Mouse (Mus musculus) embryonic facial prominence, embryonic 15.5 days (tissue): ENCODE results near the gene Ptpn7. TPM values are rescaled to one million over a fixed set of nuclear protein-coding genes. Genes with fewer than 3 reads are reported as not detected.
"Not testable (repeated sequence)": the region's sequence is repeated elsewhere in the genome, so short reads cannot be mapped to it uniquely, and the experiment has no call there.

ENCODE experiments used
- ATAC-seq: fragments of 200-750 bp; cut with Nextera tagmentation; 2 replicates; pipeline ENCODE4 v1.8.0; 2017; ENCODE audit warnings: low read depth, moderate TSS enrichment; ENCODE audit not compliant: insufficient number of reproducible peaks, low FRiP score, low TSS enrichment
- H3K27ac ChIP-seq: fragments of 300-500 bp; sonication (generic); replicated peaks from 2 replicates; pipeline ENCODE4 v1.5.1; 2015; ENCODE audit warnings: mild to moderate bottlenecking, inconsistent platforms
- H3K27me3 ChIP-seq: fragments of 300-500 bp; sonication (generic); 2 replicates; pipeline ENCODE4 v1.6.1; 2015; ENCODE audit warnings: inconsistent platforms
- H3K36me3 ChIP-seq: fragments of 300-500 bp; sonication (generic); 2 replicates; pipeline ENCODE4 v1.6.1; 2015; ENCODE audit warnings: mild to moderate bottlenecking, inconsistent platforms
- H3K4me1 ChIP-seq: fragments of 300-500 bp; sonication (generic); 2 replicates; pipeline ENCODE4 v1.6.1; 2015; ENCODE audit warnings: inconsistent platforms
- H3K4me2 ChIP-seq: fragments of 300-500 bp; sonication (generic); replicated peaks from 2 replicates; pipeline ENCODE4 v1.6.1; 2015; ENCODE audit warnings: mild to moderate bottlenecking, inconsistent platforms
- H3K4me3 ChIP-seq: fragments of 300-500 bp; sonication (generic); replicated peaks from 2 replicates; pipeline ENCODE4 v1.5.1; 2015; ENCODE audit warnings: mild to moderate bottlenecking, inconsistent platforms
- H3K9ac ChIP-seq: fragments of 300-500 bp; sonication (generic); 2 replicates; pipeline ENCODE4 v1.6.1; 2015; ENCODE audit warnings: inconsistent platforms
- H3K9me3 ChIP-seq: fragments of 300-500 bp; sonication (generic); replicated peaks from 2 replicates; pipeline ENCODE4 v1.6.1; 2016; ENCODE audit warnings: inconsistent platforms
- WGBS: fragments of 180-500 bp; shearing (Covaris S2); methylation state at CpG from one replicate; pipeline ENCODE4 v1.1.7; 2015; 5-methylcytosine and 5-hydroxymethylcytosine counted together
- polyA plus RNA-seq: library from polyadenylated mRNA; unstranded; fragments of >200 nt; fragmentation: Nextera tagmentation; extraction: Ambion mirVana; gene quantifications from 2 replicates; pipeline ENCODE4 v1.2.1, GENCODE M21; 2015

Ptpn7 gene
- polyA plus RNA-seq, 1 experiment from 2014 or later, result 2.6 TPM

GRCm38 (mm10) chr1:135177724-135178123, 45.2 kb downstream of the Ptpn7 start:
- Histone ChIP-seq H3K27ac (no peak overlapping the region), H3K4me2 (no peak overlapping the region), H3K36me3 (no peaks in the 10 kb centered on the region), H3K4me1 (0 out of 2 replicates have a peak, but pooled peaks cover 3% of the 10 kb centered on the region), H3K27me3 (no peaks in the 10 kb centered on the region), H3K9ac (no peak overlapping the region), H3K4me3 (no peak overlapping the region), H3K9me3 (no peaks in the 10 kb centered on the region)
- 79% methylated on average over 3 of the region's 3 CpGs for WGBS
- ATAC-seq, result no peak

DNA sequence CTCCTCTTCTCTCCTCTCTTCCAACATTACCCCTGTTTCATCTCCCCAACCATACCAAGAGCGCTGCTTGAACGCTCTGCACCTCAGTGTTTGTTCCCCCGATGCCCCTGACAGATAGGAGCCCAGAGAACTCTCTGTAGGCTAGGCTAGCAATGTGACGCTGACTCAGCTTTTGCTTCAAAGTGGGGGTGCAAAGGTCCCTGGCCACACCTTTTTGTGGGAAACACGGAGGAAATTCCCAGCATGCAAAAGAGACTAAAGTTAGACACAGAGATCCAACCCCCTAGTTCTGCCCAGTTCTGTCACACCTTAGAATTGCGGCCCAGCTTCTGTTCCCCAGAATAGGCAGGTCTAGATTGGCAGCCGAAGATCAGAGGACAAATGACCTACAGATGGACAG, 46.4 kb downstream of the Ptpn7 start:
- no peak for ATAC-seq
- H3K36me3 ChIP-seq, result no peaks in the 10 kb centered on the region
- H3K4me3 ChIP-seq, result no peak overlapping the region
- no peaks in the 10 kb centered on the region for H3K9me3 ChIP-seq
- H3K4me2 ChIP-seq, result no peak overlapping the region
- H3K9ac ChIP-seq, result no peak overlapping the region
- 82% methylated on average over 7 of the region's 7 CpGs for WGBS
- H3K27ac ChIP-seq, result no peak overlapping the region
- peaks cover 6% of the 10 kb centered on the region; the same call in 1 of the 2 replicates for H3K4me1 ChIP-seq
- H3K27me3 ChIP-seq, result no peaks in the 10 kb centered on the region

DNA sequence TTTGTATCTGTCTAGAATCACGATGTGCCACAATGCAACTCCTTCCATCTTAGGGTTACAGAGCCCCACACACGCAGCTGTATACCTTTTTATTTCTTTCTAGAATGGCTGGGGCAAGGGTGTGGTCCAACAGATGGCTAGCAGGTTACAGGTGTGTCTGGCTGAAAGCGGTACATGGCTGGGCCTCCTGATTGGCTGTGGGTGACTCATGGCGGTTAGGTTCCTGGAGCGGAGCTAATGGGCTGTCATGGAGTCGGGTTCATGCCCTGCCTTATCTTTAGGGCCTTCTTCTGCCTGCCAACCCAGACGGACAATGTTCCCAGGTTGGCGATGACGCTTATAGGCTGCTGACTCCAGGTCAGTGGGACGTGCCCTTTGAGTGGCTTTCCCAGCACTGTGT, 48.3 kb downstream of the Ptpn7 start:
- Histone ChIP-seq H3K36me3 (no peaks in the 10 kb centered on the region), H3K9ac (no peak overlapping the region), H3K27ac (no peak overlapping the region), H3K9me3 (no peaks in the 10 kb centered on the region), H3K4me3 (no peak overlapping the region), H3K4me2 (no peak overlapping the region), H3K27me3 (no peaks in the 10 kb centered on the region), H3K4me1 (peaks cover 9% of the 10 kb centered on the region; the same call in 1 of the 2 replicates)
- ATAC-seq, result no peak
- 78% methylated on average over 10 of the region's 10 CpGs for WGBS

- H3K27ac ChIP-seq, result no peak overlapping the region
- H3K4me1 ChIP-seq, result peaks cover 9% of the 10 kb centered on the region; the same call in 1 of the 2 replicates
- H3K9me3 ChIP-seq, result no peaks in the 10 kb centered on the region
- H3K4me3 ChIP-seq, result no peak overlapping the region
- no peaks in the 10 kb centered on the region for H3K27me3 ChIP-seq
- no peak overlapping the region for H3K4me2 ChIP-seq
- no peak overlapping the region for H3K9ac ChIP-seq
- no peaks in the 10 kb centered on the region for H3K36me3 ChIP-seq
- 71% methylated on average over 4 of the region's 4 CpGs for WGBS
- no peak for ATAC-seq
These were observed 48.8 kb downstream of the Ptpn7 start for GRCm38 (mm10) chr1:135181275-135181674.

GRCm38 (mm10) chr1:135181880-135182623, 49.6 kb downstream of the Ptpn7 start:
- Histone ChIP-seq H3K27ac (no peak overlapping the region), H3K9me3 (no peaks in the 10 kb centered on the region), H3K4me3 (no peak overlapping the region), H3K36me3 (no peaks in the 10 kb centered on the region), H3K4me1 (peaks cover 9% of the 10 kb centered on the region; the same call in 1 of the 2 replicates), H3K4me2 (no peak overlapping the region), H3K27me3 (no peaks in the 10 kb centered on the region), H3K9ac (no peak overlapping the region)
- no peak for ATAC-seq
- WGBS, result 72% methylated on average over 8 of the region's 8 CpGs

- WGBS, result 65% methylated on average over 3 of the region's 3 CpGs
- H3K36me3 ChIP-seq, result no peaks in the 10 kb centered on the region
- no peak for ATAC-seq
- H3K9ac ChIP-seq, result no peak overlapping the region
- H3K9me3 ChIP-seq, result no peaks in the 10 kb centered on the region
- peaks cover 9% of the 10 kb centered on the region; the same call in 1 of the 2 replicates for H3K4me1 ChIP-seq
- H3K27ac ChIP-seq, result no peak overlapping the region
- no peaks in the 10 kb centered on the region for H3K27me3 ChIP-seq
- H3K4me2 ChIP-seq, result no peak overlapping the region
- no peak overlapping the region for H3K4me3 ChIP-seq
These were observed 50.5 kb downstream of the Ptpn7 start for GRCm38 (mm10) chr1:135182975-135183374.

- H3K9ac ChIP-seq, result no peak overlapping the region
- no peak overlapping the region for H3K4me2 ChIP-seq
- no peak overlapping the region for H3K27ac ChIP-seq
- ATAC-seq, result 0 out of 2 replicates have a peak, but pooled peaks have one; percentile 25
- 71% methylated on average over 4 of the region's 4 CpGs for WGBS
- H3K36me3 ChIP-seq, result no peaks in the 10 kb centered on the region
- H3K4me1 ChIP-seq, result peaks cover 9% of the 10 kb centered on the region; the same call in 1 of the 2 replicates
- H3K9me3 ChIP-seq, result no peaks in the 10 kb centered on the region
- no peak overlapping the region for H3K4me3 ChIP-seq
- no peaks in the 10 kb centered on the region for H3K27me3 ChIP-seq
These were observed 50.9 kb downstream of the Ptpn7 start for GRCm38 (mm10) chr1:135183448-135183847.

DNA sequence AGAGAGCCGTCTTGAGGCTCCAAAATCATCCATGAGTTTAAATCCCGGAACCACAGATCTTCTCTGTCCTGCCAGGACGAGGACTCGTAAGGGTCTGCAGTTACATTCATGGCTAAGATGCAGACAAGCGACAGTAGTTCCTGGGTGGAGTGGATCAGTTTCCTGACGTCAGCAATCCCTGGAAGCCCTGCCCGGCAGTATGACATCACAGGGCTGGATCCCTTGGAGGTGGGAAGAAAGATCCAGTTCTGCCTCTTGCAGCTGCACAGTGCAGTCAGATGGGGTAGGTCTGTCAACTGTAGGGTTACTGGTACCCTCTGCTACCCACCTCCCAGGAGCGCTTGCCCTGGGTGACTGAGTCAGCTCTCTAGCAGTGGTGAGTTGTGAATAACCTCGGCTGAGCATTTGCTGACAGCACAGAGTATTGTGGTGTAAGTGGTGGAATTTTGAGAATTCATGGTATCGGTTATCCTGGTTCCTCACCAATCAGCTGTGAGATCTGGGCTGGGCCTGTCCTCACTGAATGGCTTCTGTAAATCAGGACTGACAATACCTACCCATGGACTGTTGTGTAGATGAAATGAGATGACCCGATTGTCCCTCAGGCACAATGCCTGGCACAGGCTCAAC, 51.6 kb downstream of the Ptpn7 start:
- H3K27me3 ChIP-seq, result no peaks in the 10 kb centered on the region
- H3K36me3 ChIP-seq, result no peaks in the 10 kb centered on the region
- H3K27ac ChIP-seq, result peak overlapping the region; percentile 30; the same call in 1 of the 2 replicates
- WGBS, result 52% methylated on average over 11 of the region's 11 CpGs
- H3K4me3 ChIP-seq, result no peak overlapping the region
- H3K9ac ChIP-seq, result no peak overlapping the region
- peaks cover 9% of the 10 kb centered on the region; the same call in 1 of the 2 replicates for H3K4me1 ChIP-seq
- peak; percentile 34; the same call in 1 of the 2 replicates for ATAC-seq
- no peaks in the 10 kb centered on the region for H3K9me3 ChIP-seq
- no peak overlapping the region for H3K4me2 ChIP-seq

DNA sequence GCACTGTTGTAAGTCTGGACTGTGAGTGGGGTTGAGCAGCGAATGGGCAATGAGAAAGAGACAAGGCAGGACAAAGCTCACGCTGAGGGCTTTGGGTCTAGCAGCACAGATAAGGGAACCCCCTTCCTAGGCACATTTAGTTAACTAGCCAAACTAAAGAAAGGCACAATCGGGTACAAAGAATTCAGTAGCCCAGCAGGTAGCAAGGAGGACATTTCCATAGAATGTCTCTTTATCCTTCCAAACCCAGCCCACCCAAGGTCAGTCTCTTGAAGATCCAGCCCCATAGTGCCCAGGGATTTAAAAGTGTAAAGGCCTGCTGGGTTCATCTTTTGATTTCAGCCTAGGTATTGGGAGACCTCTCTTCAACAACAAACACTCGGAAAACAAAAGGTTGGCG, 53.4 kb downstream of the Ptpn7 start:
- H3K4me3 ChIP-seq, result no peak overlapping the region
- no peak overlapping the region for H3K4me2 ChIP-seq
- peaks cover 9% of the 10 kb centered on the region; the same call in 1 of the 2 replicates for H3K4me1 ChIP-seq
- ATAC-seq, result no peak
- H3K36me3 ChIP-seq, result no peaks in the 10 kb centered on the region
- H3K9me3 ChIP-seq, result no peaks in the 10 kb centered on the region
- H3K27ac ChIP-seq, result no peak overlapping the region
- no peak overlapping the region for H3K9ac ChIP-seq
- no peaks in the 10 kb centered on the region for H3K27me3 ChIP-seq
- WGBS, result 51% methylated on average over 5 of the region's 5 CpGs

DNA sequence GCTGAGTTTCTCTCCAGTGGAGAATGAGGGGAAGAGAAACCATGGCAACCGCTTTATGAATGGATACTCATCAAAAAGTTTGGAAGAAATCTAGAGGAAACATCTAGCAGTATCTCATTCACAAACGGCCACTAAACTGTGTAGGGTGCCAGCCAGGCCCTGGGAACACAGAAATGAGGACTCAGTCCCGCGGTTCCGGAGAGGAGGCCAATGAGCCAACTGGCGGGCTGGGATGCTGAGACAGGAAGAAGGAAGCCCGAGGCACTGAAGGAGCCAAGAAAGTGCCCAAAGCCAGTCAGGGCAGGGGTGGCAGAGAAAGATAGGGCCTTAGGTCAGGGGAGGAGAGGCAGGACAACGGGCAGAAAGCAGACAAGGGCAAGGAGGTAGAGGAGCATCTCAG, 53.9 kb downstream of the Ptpn7 start:
- peaks cover 9% of the 10 kb centered on the region; the same call in 1 of the 2 replicates for H3K4me1 ChIP-seq
- no peak overlapping the region for H3K27ac ChIP-seq
- H3K27me3 ChIP-seq, result no peaks in the 10 kb centered on the region
- no peak overlapping the region for H3K9ac ChIP-seq
- no peaks in the 10 kb centered on the region for H3K9me3 ChIP-seq
- no peak overlapping the region for H3K4me2 ChIP-seq
- no peak for ATAC-seq
- H3K4me3 ChIP-seq, result no peak overlapping the region
- H3K36me3 ChIP-seq, result no peaks in the 10 kb centered on the region
- WGBS, result 38% methylated on average over 8 of the region's 8 CpGs

- not testable (repeated sequence) for H3K27ac ChIP-seq, H3K9me3 ChIP-seq, H3K4me2 ChIP-seq, H3K4me1 ChIP-seq, H3K4me3 ChIP-seq, H3K36me3 ChIP-seq, H3K27me3 ChIP-seq, ATAC-seq, H3K9ac ChIP-seq
- 38% methylated on average over 2 of the region's 2 CpGs for WGBS
These were observed 54.5 kb downstream of the Ptpn7 start for GRCm38 (mm10) chr1:135187016-135187415.
